In genomic region chr19:53038435-53038938, GRCm38 (mm10) we compare ENCODE assay signal across 8 mouse cellular contexts. TPM values are rescaled to one million over a fixed set of nuclear protein-coding genes. Genes with fewer than 3 reads are reported as not detected.
DNase-seq lines count a peak whose midpoint lies in the region; ATAC-seq and TF ChIP-seq lines count a peak whose summit lies in the region.

No protein-coding gene starts in this region.

- no peaks in the 10 kb centered on the region for H3K9me3 ChIP-seq in erythroblast, embryonic 14.5 days (ENCODE audit: control insufficient read depth, low read length)
- no peaks in the 10 kb centered on the region for H3K9me3 ChIP-seq in heart, embryonic 13.5 days
- H3K9me3 ChIP-seq in liver, embryonic 12.5 days (replicated peaks), result no peaks in the 10 kb centered on the region
- no peaks in the 10 kb centered on the region for H3K9me3 ChIP-seq in stomach, embryonic 15.5 days

- ATAC-seq in heart, embryonic 13.5 days (ENCODE audit: extremely low read depth, insufficient number of reproducible peaks, low FRiP score, low TSS enrichment), result peak; percentile 97
- ATAC-seq in liver, embryonic 12.5 days, result peak; percentile 97
- peak; percentile 98 for ATAC-seq in stomach, embryonic 15.5 days (ENCODE audit: insufficient read depth, low FRiP score, low read depth)

- WGBS in heart, embryonic 13.5 days, result under 1% methylated on average over 39 of the region's 39 CpGs
- WGBS in liver, embryonic 12.5 days (ENCODE audit: insufficient replicate concordance), result under 1% methylated on average over 39 of the region's 39 CpGs
- WGBS in stomach, embryonic 15.5 days, result under 1% methylated on average over 39 of the region's 39 CpGs

- H3K4me1 ChIP-seq in erythroblast, embryonic 14.5 days (ENCODE audit: control insufficient read depth), result peaks cover 62% of the 10 kb centered on the region
- H3K4me1 ChIP-seq in heart, embryonic 13.5 days, result peaks cover 44% of the 10 kb centered on the region
- peaks cover 55% of the 10 kb centered on the region for H3K4me1 ChIP-seq in liver, embryonic 12.5 days
- H3K4me1 ChIP-seq in stomach, embryonic 15.5 days, result peaks cover 12% of the 10 kb centered on the region; the same call in 1 of the 2 replicates

- H3ac ChIP-seq in C2C12 (ENCODE audit: control insufficient read depth, insufficient read length, low read depth), result peak overlapping the region; percentile 59

- H3K4me2 ChIP-seq in heart, embryonic 13.5 days, result peak overlapping the region; percentile 76
- H3K4me2 ChIP-seq in liver, embryonic 12.5 days, result peak overlapping the region; percentile 73
- peak overlapping the region; percentile 61 for H3K4me2 ChIP-seq in stomach, embryonic 15.5 days

- DNase-seq in brain, embryonic 14.5 days (ENCODE audit: low read depth), result peak; percentile 99
- peak; percentile 100 for DNase-seq in kidney, postnatal 10 days
- peak; percentile 83 to 87 for DNase-seq in natural killer cell, adult 2 months (ENCODE audit: low spot score in 2 of 2)

- no peak for TF ChIP-seq CTCF in C2C12 (IDR thresholded peaks at IDR 0.05; ENCODE audit: control insufficient read depth, insufficient read depth, insufficient read length)
- TF ChIP-seq CTCF in brain, embryonic 14.5 days (IDR thresholded peaks at IDR 0.05; ENCODE audit: borderline replicate concordance, extremely low read depth, insufficient read depth, insufficient read length), result no peak

- H3K27ac ChIP-seq in heart, embryonic 13.5 days (replicated peaks), result peak overlapping the region; percentile 91
- peak overlapping the region; percentile 90 for H3K27ac ChIP-seq in liver, embryonic 12.5 days
- peak overlapping the region; percentile 86 for H3K27ac ChIP-seq in stomach, embryonic 15.5 days

- H3K4me3 ChIP-seq in C2C12 (ENCODE audit: insufficient read depth, poor library complexity, severe bottlenecking), result peak overlapping the region; percentile 80
- peak overlapping the region; percentile 76 for H3K4me3 ChIP-seq in erythroblast, embryonic 14.5 days (replicated peaks)
- peak overlapping the region; percentile 76 for H3K4me3 ChIP-seq in heart, embryonic 13.5 days
- peak overlapping the region; percentile 93 for H3K4me3 ChIP-seq in liver, embryonic 12.5 days
- peak overlapping the region; percentile 86 for H3K4me3 ChIP-seq in stomach, embryonic 15.5 days (replicated peaks)

- peak overlapping the region; percentile 93 for H3K9ac ChIP-seq in heart, embryonic 13.5 days
- H3K9ac ChIP-seq in liver, embryonic 12.5 days, result peak overlapping the region; percentile 97
- peak overlapping the region; percentile 83 for H3K9ac ChIP-seq in stomach, embryonic 15.5 days

- no peaks in the 10 kb centered on the region for H3K27me3 ChIP-seq in C2C12 (ENCODE audit: control insufficient read depth, insufficient read depth, insufficient read length)
- no peaks in the 10 kb centered on the region for H3K27me3 ChIP-seq in erythroblast, embryonic 14.5 days (ENCODE audit: control insufficient read depth)
- H3K27me3 ChIP-seq in heart, embryonic 13.5 days (replicated peaks), result no peaks in the 10 kb centered on the region
- no peaks in the 10 kb centered on the region for H3K27me3 ChIP-seq in liver, embryonic 12.5 days (replicated peaks)
- no peaks in the 10 kb centered on the region for H3K27me3 ChIP-seq in stomach, embryonic 15.5 days (replicated peaks)

- H3K36me3 ChIP-seq in C2C12 (ENCODE audit: control insufficient read depth, insufficient read depth), result no peaks in the 10 kb centered on the region
- peaks cover 27% of the 10 kb centered on the region for H3K36me3 ChIP-seq in erythroblast, embryonic 14.5 days (ENCODE audit: control insufficient read depth)
- H3K36me3 ChIP-seq in heart, embryonic 13.5 days, result peaks cover 9% of the 10 kb centered on the region
- peaks cover 10% of the 10 kb centered on the region for H3K36me3 ChIP-seq in liver, embryonic 12.5 days
- no peaks in the 10 kb centered on the region for H3K36me3 ChIP-seq in stomach, embryonic 15.5 days

- H3K79me2 ChIP-seq in C2C12 (ENCODE audit: control insufficient read depth, insufficient read depth), result peaks cover 44% of the 10 kb centered on the region

- peak; percentile 77 for TF ChIP-seq POLR2A in brain, embryonic 14.5 days (IDR thresholded peaks at IDR 0.05; ENCODE audit: borderline replicate concordance, extremely low read depth, insufficient read depth, insufficient read length, poor library complexity, severe bottlenecking)

- H3K79me3 ChIP-seq in C2C12 (ENCODE audit: low read depth), result peaks cover 29% of the 10 kb centered on the region

TF ChIP-seq in C2C12, 6 proteins besides CTCF, POLR2A, EP300 and RAD21:
- TF ChIP-seq MYOD1 (IDR thresholded peaks at IDR 0.05; ENCODE audit: control insufficient read depth, insufficient read length, low read depth) (no peak), USF1 (IDR thresholded peaks at IDR 0.05; ENCODE audit: low read depth) (peak; percentile 20), MAX (IDR thresholded peaks at IDR 0.05) (peak; percentile 18)

RNA-seq across cellular contexts. Expression of gene Xpnpep1, which starts 1.5 kb away (rescaled TPM):
- 132 TPM for polyA plus RNA-seq in C2C12 (2012; fragmentation: generic; extraction: Trizol)
- 88.4 and 93.8 TPM in 2 replicates for polyA plus RNA-seq in brain, embryonic 14.5 days (2012; rRNA removed)
- 5.7 and 8.0 TPM in 2 replicates for polyA plus RNA-seq in erythroblast, embryonic 14.5 days (2012)
- 142 and 151 TPM in 2 replicates for polyA plus RNA-seq in heart, embryonic 13.5 days (2015; fragmentation: Nextera tagmentation; extraction: Ambion mirVana)
- polyA plus RNA-seq in liver, embryonic 12.5 days (2016; fragmentation: Nextera tagmentation; extraction: Ambion mirVana), result 124 and 133 TPM in 2 replicates
- polyA plus RNA-seq in stomach, embryonic 15.5 days (2015; fragmentation: Nextera tagmentation; extraction: Ambion mirVana), result 130 and 151 TPM in 2 replicates

Comparison
In these comparisons a context has a peak if more than half of its experiments do, and no peak if none do; other contexts are left out.
1. Peak in every context shown above with its lines: DNase-seq, ATAC-seq, H3K4me3 ChIP-seq and H3K27ac ChIP-seq.